Mouse (Mus musculus): ENCODE results near the gene Dock6. TPM values are rescaled to one million over a fixed set of nuclear protein-coding genes. Genes with fewer than 3 reads are reported as not detected.

Dock6 gene
- total RNA-seq, 2 experiments from 2014 or later, result 7.4 to 8.7 TPM

Small RNAs within 50 kb of the gene (microRNA-seq; reads per million reads assigned to microRNA genes)
- gene Mir7083, result not detected

Other genes starting within 250 kb of the Dock6 start
- gene Smarca4, start 236.5 kb downstream of the Dock6 start, total RNA-seq (2021), result 10 to 100 TPM; 38.6 to 42.1 TPM
- 1 to 10 TPM; 2.4 to 2.6 TPM for gene Ldlr, start 129.2 kb downstream of the Dock6 start, total RNA-seq (2021)
- gene Spc24, start 92.3 kb downstream of the Dock6 start, total RNA-seq (2021), result 1 to 10 TPM; 1.9 TPM
- 10 to 100 TPM; 12.6 to 14.3 TPM for gene Kank2, start 53.9 kb downstream of the Dock6 start, total RNA-seq (2021)
- under 1 TPM in 1 of 2 experiments, not detected in 1; 0.26 TPM for gene Angptl8, start 17.1 kb downstream of the Dock6 start, total RNA-seq (2021)
- 1 to 10 TPM; 1.9 to 4.3 TPM for gene Rab3d, start 65.6 kb upstream of the Dock6 start, total RNA-seq (2021)
- under 1 TPM; 0.71 to 0.85 TPM for gene Ccdc159, start 74.8 kb upstream of the Dock6 start, total RNA-seq (2021)
- 10 to 100 TPM; 10.5 to 13.8 TPM for gene Tmem205, start 74.9 kb upstream of the Dock6 start, total RNA-seq (2021)
- gene Plppr2, start 84.4 kb upstream of the Dock6 start, total RNA-seq (2021), result under 1 TPM; 0.50 to 0.81 TPM
- 1 to 10 TPM; 2.1 to 2.3 TPM for gene Swsap1, start 103.1 kb upstream of the Dock6 start, total RNA-seq (2021)
- under 1 TPM in 1 of 2 experiments, not detected in 1; 0.21 TPM for gene Epor, start 110.9 kb upstream of the Dock6 start, total RNA-seq (2021)
- gene Rgl3, start 136.8 kb upstream of the Dock6 start, total RNA-seq (2021), result under 1 TPM; 0.39 to 0.55 TPM
- gene Ccdc151, start 150.0 kb upstream of the Dock6 start, total RNA-seq (2021), result not detected
- gene Prkcsh, start 150.2 kb upstream of the Dock6 start, total RNA-seq (2021), result 10 to 100 TPM; 24.4 to 27.9 TPM
- gene Elavl3, start 199.4 kb upstream of the Dock6 start, total RNA-seq (2021), result under 1 TPM in 1 of 2 experiments, not detected in 1; 0.24 TPM
- not detected for gene Gm49318, start 218.6 kb upstream of the Dock6 start, total RNA-seq (2021)
- 1 to 10 TPM; 3.2 to 3.7 TPM for gene Zfp653, start 218.7 kb upstream of the Dock6 start, total RNA-seq (2021)
- 10 to 100 TPM; 89.2 to 92.1 TPM for gene Ecsit, start 232.8 kb upstream of the Dock6 start, total RNA-seq (2021)
- gene Cnn1, start 246.6 kb upstream of the Dock6 start, total RNA-seq (2021), result 1 to 10 TPM; 3.1 to 6.5 TPM

Data from gastrocnemius, adult 18-20 months (tissue).